Mouse (Mus musculus): ENCODE data around the gene Ccdc9b.

The Ccdc9b gene

DNA sequence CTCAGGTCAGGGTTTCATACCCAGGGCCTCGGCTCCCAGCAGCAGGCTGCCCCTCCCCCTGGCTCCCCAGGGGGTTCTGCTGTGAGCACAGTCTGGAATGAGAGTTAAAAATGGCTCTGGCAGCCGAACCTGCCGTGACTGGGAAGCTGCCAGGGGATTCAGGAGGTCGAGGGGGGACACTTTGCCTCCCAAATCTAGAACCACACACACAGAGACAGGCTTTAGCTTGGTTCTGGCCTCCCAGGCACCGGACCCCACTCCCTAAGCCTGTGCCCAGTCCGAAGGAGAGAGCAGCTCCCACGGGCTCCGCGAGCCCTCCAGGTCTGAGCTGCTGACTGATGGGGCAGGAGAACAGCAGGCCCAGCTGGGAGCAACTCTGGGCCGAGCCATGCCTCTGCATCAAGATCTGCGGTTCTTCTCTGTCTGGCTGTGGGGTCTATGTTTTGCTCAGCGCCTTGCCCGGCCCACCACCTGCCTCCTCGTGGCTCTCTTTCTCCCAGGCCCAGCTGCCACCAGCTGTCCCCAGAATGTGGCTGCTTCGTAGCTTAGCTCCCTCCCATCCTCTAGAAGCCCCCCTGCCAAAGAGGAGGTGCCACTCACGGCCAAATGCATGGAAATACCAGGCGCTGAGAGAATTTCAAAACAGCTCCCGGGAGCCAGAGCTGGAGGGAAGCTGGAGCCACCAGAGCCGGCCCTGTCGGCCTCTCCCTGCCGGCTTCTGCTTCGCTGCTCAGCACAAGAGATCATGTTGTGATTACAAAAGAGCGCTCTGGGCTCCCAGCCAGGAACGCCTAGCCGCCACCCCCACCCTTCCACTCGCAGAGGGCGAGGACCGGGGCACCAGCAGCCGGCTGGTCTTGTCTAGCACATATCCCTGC lies at the start of gene Ccdc9b:
TSS of gene Ccdc9b (minus strand) at position 756 of the 878 bp plus-strand sequence.
- no peak for DNase-seq

GRCm38 (mm10) chr2:118810861-118811260 lies 48.4 kb upstream of the Ccdc9b start:
- no peak for DNase-seq

DNA sequence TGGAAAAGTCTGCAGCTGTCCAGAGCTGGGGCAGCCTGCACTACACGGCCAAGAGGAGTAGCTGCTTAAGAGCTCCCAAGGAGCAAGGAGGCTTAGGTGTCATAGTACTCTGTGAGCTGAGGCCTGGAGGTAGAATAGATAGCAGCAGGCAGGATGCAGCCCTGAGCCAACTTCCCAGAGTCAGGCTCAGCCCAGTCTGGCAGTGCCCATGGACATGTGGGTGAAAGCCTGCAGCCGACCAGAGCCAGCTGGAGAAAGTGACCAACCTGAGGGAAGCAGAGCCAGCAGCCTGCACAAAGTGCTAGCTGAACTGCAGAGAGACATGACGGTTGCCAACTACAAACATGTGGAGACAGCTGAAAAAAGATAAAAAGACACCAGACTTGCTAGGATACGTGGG lies 44.4 kb upstream of the Ccdc9b start:
- no peak for DNase-seq

- no peak for DNase-seq
These were observed 43.3 kb upstream of the Ccdc9b start for GRCm38 (mm10) chr2:118805756-118806155.

GRCm38 (mm10) chr2:118805137-118805536 lies 42.7 kb upstream of the Ccdc9b start:
- no peak for DNase-seq

DNA sequence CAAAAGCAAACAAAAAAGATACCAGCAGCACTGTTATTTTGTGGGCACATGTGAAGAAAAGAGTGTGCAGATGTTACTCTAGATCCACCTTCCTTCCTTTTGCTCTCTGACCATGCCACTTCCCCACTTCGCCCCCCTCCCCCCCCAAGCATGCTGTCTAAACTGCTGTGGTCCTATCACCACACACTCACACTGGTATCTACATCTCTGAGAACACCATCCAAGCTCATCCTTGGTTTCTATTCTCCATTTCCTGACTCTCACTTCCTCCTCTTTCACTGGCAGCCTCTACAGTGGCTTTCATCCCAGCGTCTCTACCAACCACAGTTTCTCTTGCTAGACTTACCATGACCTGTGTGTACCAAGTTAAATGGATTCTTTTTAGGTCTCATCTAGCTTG lies 42.0 kb upstream of the Ccdc9b start:
- DNase-seq = peak; percentile 47 to 58

GRCm38 (mm10) chr2:118802542-118803118 lies 40.2 kb upstream of the Ccdc9b start:
- DNase-seq = no peak

DNA sequence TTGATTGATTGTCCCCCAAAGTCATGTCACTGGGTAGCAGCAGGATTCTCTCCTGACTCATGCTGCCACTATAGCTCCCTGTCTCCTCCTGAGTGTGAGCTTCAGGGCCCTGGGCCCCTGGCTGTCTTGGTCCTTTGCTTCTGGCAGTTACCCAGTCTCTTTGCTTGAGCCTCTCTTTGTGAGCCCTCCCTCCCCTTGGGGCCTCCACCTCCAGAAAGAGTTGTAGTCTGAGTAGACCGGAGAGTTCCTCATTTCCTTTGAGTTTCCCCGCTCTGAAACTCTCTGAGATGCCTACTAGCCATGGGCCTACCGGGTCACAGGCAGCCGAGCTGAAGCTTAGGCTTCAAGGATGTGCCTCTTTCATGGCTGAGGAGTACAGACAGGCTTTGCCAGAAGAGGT lies 31.2 kb upstream of the Ccdc9b start:
- DNase-seq = no peak

DNA sequence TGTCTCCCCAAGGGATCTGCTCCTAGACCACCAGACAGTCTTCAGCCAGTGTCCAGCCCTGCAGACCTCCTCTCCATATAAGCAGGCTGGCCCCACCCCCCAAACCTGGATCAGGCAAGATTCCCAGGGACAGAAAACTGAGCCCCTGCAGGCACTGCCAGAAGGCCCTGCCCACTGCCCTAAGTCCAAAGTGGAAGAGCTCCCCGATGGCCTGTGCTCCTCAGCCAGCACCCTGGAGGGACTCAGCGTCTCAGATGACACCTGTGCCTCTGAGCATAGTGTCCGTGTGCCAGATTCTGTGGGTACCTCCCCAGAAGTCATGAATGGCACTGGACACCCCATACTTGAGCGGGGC lies 29.8 kb upstream of the Ccdc9b start:
- DNase-seq = no peak

DNA sequence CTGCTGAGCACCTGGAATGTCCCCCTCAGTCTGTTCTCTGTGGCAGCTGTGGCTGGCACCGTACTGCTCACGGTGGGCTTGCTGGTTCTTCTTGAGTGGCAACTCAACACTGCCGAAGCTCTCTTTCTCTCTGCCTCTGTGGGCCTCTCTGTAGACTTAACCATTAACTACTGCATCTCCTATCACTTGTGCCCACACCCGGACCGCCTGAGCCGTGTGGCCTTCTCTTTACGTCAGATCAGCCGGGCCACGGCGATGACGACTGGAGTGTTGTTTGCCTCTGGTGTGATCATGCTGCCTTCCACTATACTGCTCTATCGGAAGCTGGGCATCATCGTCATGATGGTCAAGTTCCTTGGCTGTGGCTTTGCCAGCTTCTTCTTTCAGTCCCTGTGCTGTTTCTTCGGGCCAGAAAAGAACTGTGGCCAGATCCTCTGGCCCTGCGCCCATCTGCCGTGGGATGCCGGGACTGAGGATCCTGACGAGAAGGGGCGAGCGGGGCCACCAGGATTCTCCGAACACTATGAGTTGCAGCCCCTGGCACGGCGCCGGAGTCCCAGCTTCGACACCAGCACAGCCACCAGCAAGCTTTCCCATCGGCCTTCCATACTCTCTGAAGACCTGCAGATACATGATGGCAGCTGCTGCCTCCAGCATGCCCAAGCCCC lies 29.3 kb upstream of the Ccdc9b start:
- no peak for DNase-seq

GRCm38 (mm10) chr2:118790551-118791525 lies 28.4 kb upstream of the Ccdc9b start:
- peak; percentile 58 for DNase-seq

- DNase-seq = no peak
These were observed 27.7 kb upstream of the Ccdc9b start for GRCm38 (mm10) chr2:118790221-118790550.

DNA sequence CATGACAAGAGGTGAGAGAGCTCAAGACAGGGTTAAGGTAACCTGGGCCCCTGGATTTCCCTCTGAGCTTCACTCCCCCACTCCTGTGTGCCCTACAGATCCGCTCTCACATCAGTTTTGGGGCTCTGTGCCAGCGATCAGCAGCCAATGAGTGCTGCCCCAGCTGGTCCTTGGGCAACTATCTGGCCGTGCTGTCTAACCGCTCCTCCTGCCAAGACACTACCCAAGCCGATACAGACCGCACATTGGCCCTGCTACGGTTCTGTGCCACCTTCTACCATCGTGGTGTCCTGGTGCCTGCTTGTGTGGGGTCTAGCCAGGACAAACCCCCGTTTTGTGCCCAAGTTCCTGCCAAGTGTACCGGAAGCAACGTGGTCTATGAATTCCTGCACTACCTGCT lies 27.0 kb upstream of the Ccdc9b start:
- no peak for DNase-seq

- DNase-seq = no peak
These were observed 24.1 kb upstream of the Ccdc9b start for GRCm38 (mm10) chr2:118786525-118786924.

GRCm38 (mm10) chr2:118783663-118784062 lies 21.2 kb upstream of the Ccdc9b start:
- no peak for DNase-seq

DNA sequence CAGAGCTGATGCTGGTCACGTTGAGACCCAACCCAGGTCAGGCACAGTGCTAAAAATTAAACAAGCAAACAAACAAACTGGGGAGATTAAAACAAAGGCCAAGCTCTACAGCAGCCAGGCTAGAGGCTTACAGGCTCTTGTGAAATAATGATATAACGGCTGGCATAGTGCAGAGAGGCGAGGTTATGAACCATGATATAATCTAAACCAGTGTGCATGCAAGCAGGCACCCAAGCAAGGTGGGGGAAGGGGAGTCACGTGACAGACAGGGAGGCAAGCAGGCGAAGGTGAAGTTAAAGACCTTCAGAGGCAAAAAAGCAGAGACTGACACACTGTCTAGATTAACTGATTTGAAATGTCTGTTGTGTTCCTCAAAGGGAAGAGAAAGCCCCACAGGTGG lies 20.6 kb upstream of the Ccdc9b start:
- DNase-seq = no peak

DNA sequence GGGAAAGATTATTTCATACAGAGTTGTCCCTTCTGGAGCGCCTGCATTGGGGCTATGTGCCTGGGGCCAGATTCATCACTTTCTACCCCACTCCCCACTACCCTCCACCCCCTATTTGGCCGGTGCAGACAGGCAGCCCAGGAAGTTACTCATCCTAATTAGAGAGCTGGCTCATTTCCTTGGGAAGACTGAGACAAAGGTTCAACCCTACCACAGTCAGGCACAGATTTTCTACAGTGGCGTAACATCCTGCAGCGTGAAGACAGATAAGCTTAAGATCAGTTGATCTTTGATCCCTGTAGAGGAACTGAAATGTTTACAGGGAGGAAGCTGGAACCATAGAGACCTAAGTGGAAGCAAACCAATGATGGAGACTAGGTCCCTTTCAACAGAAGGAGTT lies 19.8 kb upstream of the Ccdc9b start:
- no peak for DNase-seq

DNA sequence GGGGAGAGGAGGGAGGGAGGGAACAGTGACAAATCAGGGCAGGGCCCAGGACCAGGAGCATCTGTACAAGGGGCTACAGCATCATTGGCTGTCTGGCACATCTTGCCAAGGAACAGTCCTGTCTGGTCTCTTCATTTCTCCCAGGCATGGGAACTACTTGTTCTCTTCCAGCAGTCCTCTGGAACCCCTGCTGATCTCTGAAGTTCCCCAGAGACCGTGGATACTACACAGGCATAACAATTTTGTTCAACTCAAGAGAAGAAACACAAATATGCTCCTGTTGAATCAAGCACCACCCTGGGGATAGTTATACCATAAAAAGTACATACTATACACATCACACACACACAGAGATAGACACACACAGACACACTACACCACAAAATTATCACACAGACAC lies 18.7 kb upstream of the Ccdc9b start:
- DNase-seq = no peak

DNA sequence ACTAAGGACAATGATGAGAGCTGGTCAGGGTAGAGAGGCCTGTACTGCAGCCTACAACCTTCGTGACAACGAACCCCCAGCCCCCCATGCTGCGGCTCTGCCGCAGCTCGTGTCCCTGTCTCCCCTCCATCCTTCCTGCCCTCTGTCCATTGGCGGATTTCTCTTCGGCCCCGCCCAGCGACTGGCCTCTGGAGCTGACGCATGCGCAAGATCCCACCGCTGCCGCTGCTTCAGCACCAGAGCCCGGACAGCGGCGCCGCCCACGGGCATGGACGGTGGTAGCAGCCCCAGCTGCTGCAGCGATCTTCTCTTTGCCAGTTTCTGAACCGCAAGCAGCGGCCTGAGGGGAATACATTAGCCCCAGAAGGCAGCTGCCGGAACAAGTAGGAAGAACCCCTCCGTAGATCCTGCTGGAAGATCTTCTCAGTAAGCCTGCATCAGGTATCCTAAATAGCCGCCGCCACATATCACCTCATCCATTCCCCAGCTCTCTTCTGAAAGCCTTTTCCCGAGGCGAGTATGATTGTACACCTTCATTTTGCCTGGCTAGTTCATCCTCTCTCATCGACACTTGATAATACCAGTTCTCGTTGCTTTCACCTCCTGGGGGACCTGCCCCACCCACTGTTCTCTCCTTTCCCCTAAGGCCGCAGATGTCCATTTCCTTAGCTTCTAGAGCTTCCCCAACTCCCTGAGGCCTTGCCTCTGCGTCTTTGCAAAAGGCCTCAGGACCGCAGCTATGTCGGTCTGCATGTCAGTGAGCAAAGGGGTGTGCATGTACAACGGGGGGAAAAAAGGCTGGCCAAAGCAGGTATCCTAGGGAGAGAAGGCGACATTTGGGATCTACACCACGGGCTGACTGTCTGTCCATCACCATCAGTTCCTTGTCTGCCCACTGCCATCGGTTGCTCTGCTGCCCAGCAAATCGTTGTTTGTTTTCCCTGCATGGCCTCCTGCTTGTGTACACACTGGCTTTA lies 17.3 kb upstream of the Ccdc9b start, which contains the start of gene Disp2:
TSS of gene Disp2 (plus strand) at position 216 of the 977 bp plus-strand sequence.
- DNase-seq = peak; percentile 87 to 88

DNA sequence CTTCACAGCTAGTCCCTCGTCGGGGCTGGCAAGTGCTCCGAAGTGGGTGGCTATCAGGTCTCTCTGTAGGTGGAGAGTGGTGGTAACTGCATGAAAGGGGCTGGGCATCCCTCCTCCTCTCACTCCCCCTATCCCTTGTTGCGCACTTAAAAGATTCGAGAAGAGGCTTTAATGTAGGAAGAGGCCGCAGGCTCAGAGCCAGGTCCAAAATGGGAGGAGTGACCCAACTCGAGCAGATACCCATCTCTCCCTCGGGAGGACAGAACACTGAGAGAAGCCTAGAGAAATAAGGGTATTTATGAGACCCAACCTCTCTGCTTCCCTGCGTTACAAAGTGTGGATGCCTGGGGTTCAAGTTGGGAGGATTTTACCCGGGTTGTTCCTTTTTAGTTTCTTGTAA lies 16.6 kb upstream of the Ccdc9b start:
- no peak for DNase-seq

- DNase-seq = no peak
These were observed 16.0 kb upstream of the Ccdc9b start for GRCm38 (mm10) chr2:118778418-118778817.

- DNase-seq = no peak
These were observed 13.8 kb upstream of the Ccdc9b start for GRCm38 (mm10) chr2:118776295-118776694.

Data from B cell, adult 2 months (primary cell).